Mouse (Mus musculus): ENCODE data around the gene Txnrd2.

DNA sequence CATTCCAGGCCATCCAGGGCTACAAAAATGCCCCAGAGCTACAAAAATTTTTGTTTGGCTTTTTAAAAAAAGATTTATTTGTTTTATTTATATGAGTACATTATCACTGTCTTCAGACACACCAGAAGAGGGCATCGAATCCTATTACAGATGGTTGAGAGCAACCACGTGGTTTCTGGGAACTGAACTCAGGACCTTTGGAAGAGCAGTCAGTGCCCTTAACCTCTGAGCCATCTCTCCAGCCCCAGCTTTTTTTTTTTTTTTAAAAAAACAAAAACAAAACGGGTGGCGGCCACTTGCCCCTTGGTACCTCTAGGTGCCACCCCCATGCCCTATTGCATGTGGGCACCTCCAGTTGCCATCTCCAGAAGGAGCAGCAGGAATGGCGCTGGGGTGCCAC is 8.7 kb upstream of the Txnrd2 start:
- TF ChIP-seq CTCF (IDR thresholded peaks at IDR 0.05; ENCODE audit: low read depth) (no peak), EP300 (IDR thresholded peaks at IDR 0.05; ENCODE audit: low read depth) (no peak)
